Mouse (Mus musculus): ENCODE results near the gene Steap3. TPM values are rescaled to one million over a fixed set of nuclear protein-coding genes. Genes with fewer than 3 reads are reported as not detected.

Steap3 gene
- polyA plus RNA-seq, 1 experiment from 2014 or later = 2.4 TPM

- H3K9ac ChIP-seq = no peak overlapping the region
- ATAC-seq (ENCODE audit: low FRiP score) = no peak
- H3K27me3 ChIP-seq = no peaks in the 10 kb centered on the region
- H3K4me2 ChIP-seq (replicated peaks) = no peak overlapping the region
- no peaks in the 10 kb centered on the region for H3K9me3 ChIP-seq (replicated peaks)
- 73% methylated on average over 3 of the region's 3 CpGs for WGBS
- no peaks in the 10 kb centered on the region for H3K36me3 ChIP-seq
- H3K4me3 ChIP-seq = no peak overlapping the region
- H3K4me1 ChIP-seq = no peaks in the 10 kb centered on the region
- no peak overlapping the region for H3K27ac ChIP-seq
Observed at GRCm38 (mm10) chr1:120247351-120247750, 25.2 kb downstream of the Steap3 start.

GRCm38 (mm10) chr1:120246946-120247345 is 25.6 kb downstream of the Steap3 start:
- WGBS = 92% methylated on average over 8 of the region's 8 CpGs
- Histone ChIP-seq H3K4me1 (no peaks in the 10 kb centered on the region), H3K4me3 (no peak overlapping the region), H3K36me3 (no peaks in the 10 kb centered on the region), H3K4me2 (replicated peaks) (no peak overlapping the region), H3K9me3 (replicated peaks) (no peaks in the 10 kb centered on the region), H3K27me3 (no peaks in the 10 kb centered on the region), H3K27ac (no peak overlapping the region), H3K9ac (no peak overlapping the region)
- ATAC-seq (ENCODE audit: low FRiP score) = no peak

- H3K27ac ChIP-seq = no peak overlapping the region
- no peaks in the 10 kb centered on the region for H3K36me3 ChIP-seq
- no peak overlapping the region for H3K4me2 ChIP-seq (replicated peaks)
- no peaks in the 10 kb centered on the region for H3K4me1 ChIP-seq
- no peaks in the 10 kb centered on the region for H3K27me3 ChIP-seq
- H3K9me3 ChIP-seq (replicated peaks) = no peaks in the 10 kb centered on the region
- ATAC-seq (ENCODE audit: low FRiP score) = no peak
- WGBS = 59% methylated on average over 4 of the region's 4 CpGs
- no peak overlapping the region for H3K9ac ChIP-seq
- H3K4me3 ChIP-seq = no peak overlapping the region
Observed at GRCm38 (mm10) chr1:120245661-120246131, 26.8 kb downstream of the Steap3 start.

GRCm38 (mm10) chr1:120244646-120245045 is 27.9 kb downstream of the Steap3 start:
- Histone ChIP-seq H3K4me1 (no peaks in the 10 kb centered on the region), H3K36me3 (no peaks in the 10 kb centered on the region), H3K27ac (no peak overlapping the region), H3K9me3 (replicated peaks) (no peaks in the 10 kb centered on the region), H3K27me3 (no peaks in the 10 kb centered on the region), H3K4me3 (no peak overlapping the region), H3K4me2 (replicated peaks) (no peak overlapping the region), H3K9ac (no peak overlapping the region)
- 90% methylated on average over 11 of the region's 11 CpGs for WGBS
- ATAC-seq (ENCODE audit: low FRiP score) = no peak

GRCm38 (mm10) chr1:120243987-120244386 is 28.5 kb downstream of the Steap3 start:
- H3K4me3 ChIP-seq = no peak overlapping the region
- no peaks in the 10 kb centered on the region for H3K27me3 ChIP-seq
- H3K27ac ChIP-seq = no peak overlapping the region
- WGBS = 76% methylated on average over 11 of the region's 11 CpGs
- H3K9me3 ChIP-seq (replicated peaks) = no peaks in the 10 kb centered on the region
- ATAC-seq (ENCODE audit: low FRiP score) = no peak
- no peak overlapping the region for H3K4me2 ChIP-seq (replicated peaks)
- H3K4me1 ChIP-seq = no peaks in the 10 kb centered on the region
- H3K36me3 ChIP-seq = no peaks in the 10 kb centered on the region
- no peak overlapping the region for H3K9ac ChIP-seq

GRCm38 (mm10) chr1:120237068-120237467 is 35.4 kb downstream of the Steap3 start:
- 88% methylated on average over 1 of the region's 1 CpGs for WGBS
- Histone ChIP-seq H3K27me3 (no peaks in the 10 kb centered on the region), H3K4me1 (no peaks in the 10 kb centered on the region), H3K9me3 (replicated peaks) (no peaks in the 10 kb centered on the region), H3K9ac (no peak overlapping the region), H3K27ac (no peak overlapping the region), H3K4me2 (replicated peaks) (no peak overlapping the region), H3K36me3 (no peaks in the 10 kb centered on the region), H3K4me3 (no peak overlapping the region)
- no peak for ATAC-seq (ENCODE audit: low FRiP score)

- no peak overlapping the region for H3K4me2 ChIP-seq (replicated peaks)
- WGBS = 87% methylated on average over 14 of the region's 14 CpGs
- H3K4me1 ChIP-seq = no peaks in the 10 kb centered on the region
- no peak overlapping the region for H3K9ac ChIP-seq
- no peak overlapping the region for H3K27ac ChIP-seq
- no peak for ATAC-seq (ENCODE audit: low FRiP score)
- no peaks in the 10 kb centered on the region for H3K27me3 ChIP-seq
- no peak overlapping the region for H3K4me3 ChIP-seq
- H3K9me3 ChIP-seq (replicated peaks) = no peaks in the 10 kb centered on the region
- no peaks in the 10 kb centered on the region for H3K36me3 ChIP-seq
Observed at GRCm38 (mm10) chr1:120236424-120236823, 36.1 kb downstream of the Steap3 start.

- WGBS = 91% methylated on average over 6 of the region's 6 CpGs
Observed at GRCm38 (mm10) chr1:120235631-120236215, 36.8 kb downstream of the Steap3 start.

GRCm38 (mm10) chr1:120232170-120232569 is 40.3 kb downstream of the Steap3 start:
- H3K27me3 ChIP-seq = no peaks in the 10 kb centered on the region
- H3K4me3 ChIP-seq = no peak overlapping the region
- H3K9me3 ChIP-seq (replicated peaks) = no peaks in the 10 kb centered on the region
- no peak for ATAC-seq (ENCODE audit: low FRiP score)
- no peak overlapping the region for H3K4me2 ChIP-seq (replicated peaks)
- no peak overlapping the region for H3K27ac ChIP-seq
- no peaks in the 10 kb centered on the region for H3K36me3 ChIP-seq
- H3K4me1 ChIP-seq = no peaks in the 10 kb centered on the region
- 77% methylated on average over 6 of the region's 6 CpGs for WGBS
- H3K9ac ChIP-seq = no peak overlapping the region

More at GRCm38 (mm10) chr1:120235631-120236215, 36.8 kb downstream of the Steap3 start:
- Histone ChIP-seq H3K9me3 (replicated peaks) (no peaks in the 10 kb centered on the region), H3K27ac (no peak overlapping the region), H3K4me2 (replicated peaks) (no peak overlapping the region), H3K27me3 (no peaks in the 10 kb centered on the region), H3K4me3 (no peak overlapping the region), H3K36me3 (no peaks in the 10 kb centered on the region), H3K9ac (no peak overlapping the region), H3K4me1 (no peaks in the 10 kb centered on the region)
- ATAC-seq (ENCODE audit: low FRiP score) = no peak

GRCm38 (mm10) chr1:120231334-120231733 is 41.2 kb downstream of the Steap3 start:
- no peak overlapping the region for H3K9ac ChIP-seq
- H3K4me3 ChIP-seq = no peak overlapping the region
- no peaks in the 10 kb centered on the region for H3K27me3 ChIP-seq
- H3K4me2 ChIP-seq (replicated peaks) = no peak overlapping the region
- 39% methylated on average over 6 of the region's 6 CpGs for WGBS
- no peak overlapping the region for H3K27ac ChIP-seq
- no peak for ATAC-seq (ENCODE audit: low FRiP score)
- H3K36me3 ChIP-seq = no peaks in the 10 kb centered on the region
- H3K9me3 ChIP-seq (replicated peaks) = no peaks in the 10 kb centered on the region
- peaks cover 3% of the 10 kb centered on the region; the same call in 1 of the 2 replicates for H3K4me1 ChIP-seq

- Histone ChIP-seq H3K4me2 (replicated peaks) (no peak overlapping the region), H3K9ac (no peak overlapping the region), H3K4me1 (peaks cover 3% of the 10 kb centered on the region; the same call in 1 of the 2 replicates), H3K36me3 (no peaks in the 10 kb centered on the region), H3K9me3 (replicated peaks) (no peaks in the 10 kb centered on the region), H3K27ac (no peak overlapping the region), H3K4me3 (no peak overlapping the region), H3K27me3 (no peaks in the 10 kb centered on the region)
- ATAC-seq (ENCODE audit: low FRiP score) = no peak
- 81% methylated on average over 10 of the region's 10 CpGs for WGBS
Observed at GRCm38 (mm10) chr1:120229723-120230471, 42.6 kb downstream of the Steap3 start.

GRCm38 (mm10) chr1:120223613-120224012 is 48.9 kb downstream of the Steap3 start:
- no peak overlapping the region for H3K9ac ChIP-seq
- WGBS = 80% methylated on average over 4 of the region's 4 CpGs
- H3K27me3 ChIP-seq = no peaks in the 10 kb centered on the region
- no peak for ATAC-seq (ENCODE audit: low FRiP score)
- H3K9me3 ChIP-seq (replicated peaks) = no peaks in the 10 kb centered on the region
- H3K4me1 ChIP-seq = peaks cover 6% of the 10 kb centered on the region; the same call in 1 of the 2 replicates
- no peaks in the 10 kb centered on the region for H3K36me3 ChIP-seq
- no peak overlapping the region for H3K4me2 ChIP-seq (replicated peaks)
- no peak overlapping the region for H3K4me3 ChIP-seq
- no peak overlapping the region for H3K27ac ChIP-seq

GRCm38 (mm10) chr1:120221285-120221684 is 51.2 kb downstream of the Steap3 start:
- H3K4me1 ChIP-seq = peaks cover 4% of the 10 kb centered on the region; the same call in 1 of the 2 replicates
- H3K4me2 ChIP-seq (replicated peaks) = no peak overlapping the region
- H3K4me3 ChIP-seq = no peak overlapping the region
- no peak overlapping the region for H3K9ac ChIP-seq
- H3K36me3 ChIP-seq = no peaks in the 10 kb centered on the region
- H3K27ac ChIP-seq = no peak overlapping the region
- no peak for ATAC-seq (ENCODE audit: low FRiP score)
- no peaks in the 10 kb centered on the region for H3K27me3 ChIP-seq
- 57% methylated on average over 2 of the region's 2 CpGs for WGBS
- H3K9me3 ChIP-seq (replicated peaks) = no peaks in the 10 kb centered on the region

All from hindbrain, embryonic 12.5 days (tissue).